Mouse (Mus musculus) intestine, embryonic 14.5 days (tissue): ENCODE results near the gene Tnfsf13. TPM values are rescaled to one million over a fixed set of nuclear protein-coding genes. Genes with fewer than 3 reads are reported as not detected.

ENCODE experiments used
- ATAC-seq: fragments of 200-750 bp; cut with Nextera tagmentation; replicated peaks from 2 replicates; pipeline ENCODE4 v1.8.0; 2017; ENCODE audit warnings: low read depth, moderate number of reproducible peaks, moderate TSS enrichment, moderate library complexity; ENCODE audit not compliant: low FRiP score, low TSS enrichment
- DNase-seq: peaks from one replicate; pipeline ENCODE4 v3.0.0-alpha.2; 2018; ENCODE audit warnings: low spot score
- H3K27ac ChIP-seq: fragments of 300-500 bp; sonication (generic); 2 replicates; pipeline ENCODE4 v1.5.1; 2014; ENCODE audit warnings: low read depth, mild to moderate bottlenecking, control low read depth
- H3K27me3 ChIP-seq: fragments of 300-500 bp; sonication (generic); replicated peaks from 2 replicates; pipeline ENCODE4 v1.6.1; 2014; ENCODE audit warnings: low read length, control low read depth; ENCODE audit not compliant: control insufficient read depth, insufficient read depth
- H3K36me3 ChIP-seq: fragments of 300-500 bp; sonication (generic); 2 replicates; pipeline ENCODE4 v1.6.1; 2014; ENCODE audit warnings: low read length, control low read depth; ENCODE audit not compliant: control insufficient read depth, insufficient read depth
- H3K4me1 ChIP-seq: fragments of 300-500 bp; sonication (generic); replicated peaks from 2 replicates; pipeline ENCODE4 v1.6.1; 2014; ENCODE audit warnings: low read length, control low read depth, mixed read lengths; ENCODE audit not compliant: control insufficient read depth, insufficient read depth
- H3K4me2 ChIP-seq: fragments of 300-500 bp; sonication (generic); 2 replicates; pipeline ENCODE4 v1.6.1; 2014; ENCODE audit warnings: low read length
- H3K4me3 ChIP-seq: fragments of 300-500 bp; sonication (generic); 2 replicates; pipeline ENCODE4 v1.5.1; 2014; ENCODE audit warnings: low read depth, low read length, control low read depth, mixed read lengths
- H3K9ac ChIP-seq: fragments of 300-500 bp; sonication (generic); 2 replicates; pipeline ENCODE4 v1.6.1; 2014; ENCODE audit warnings: mild to moderate bottlenecking, low read length
- H3K9me3 ChIP-seq: fragments of 300-500 bp; sonication (generic); 2 replicates; pipeline ENCODE4 v1.6.1; 2016; ENCODE audit warnings: low read length, control low read depth; ENCODE audit not compliant: control insufficient read depth
- WGBS: fragments of 180-500 bp; shearing (Covaris S2); extraction: QIAGEN DNeasy Blood & Tissue Kit; methylation state at CpG from one replicate; pipeline ENCODE4 v1.1.7; 2014; 5-methylcytosine and 5-hydroxymethylcytosine counted together
- microRNA counts: library from miRNA; unstranded; fragments of <30 nt; microRNA quantifications from one replicate; lab custom pipeline; 2016
- microRNA-seq: library from miRNA; unstranded; fragments of <30 nt; microRNA quantifications from one replicate; pipeline ENCODE4, GENCODE M21; 2016
- polyA plus RNA-seq: library from polyadenylated mRNA; unstranded; fragments of >200 nt; fragmentation: Nextera tagmentation; extraction: Ambion mirVana; gene quantifications from 2 replicates; pipeline ENCODE4 v1.2.1, GENCODE M21; 2014

Gene Tnfsf13
- polyA plus RNA-seq, 1 experiment from 2014 or later: not detected

DNA sequence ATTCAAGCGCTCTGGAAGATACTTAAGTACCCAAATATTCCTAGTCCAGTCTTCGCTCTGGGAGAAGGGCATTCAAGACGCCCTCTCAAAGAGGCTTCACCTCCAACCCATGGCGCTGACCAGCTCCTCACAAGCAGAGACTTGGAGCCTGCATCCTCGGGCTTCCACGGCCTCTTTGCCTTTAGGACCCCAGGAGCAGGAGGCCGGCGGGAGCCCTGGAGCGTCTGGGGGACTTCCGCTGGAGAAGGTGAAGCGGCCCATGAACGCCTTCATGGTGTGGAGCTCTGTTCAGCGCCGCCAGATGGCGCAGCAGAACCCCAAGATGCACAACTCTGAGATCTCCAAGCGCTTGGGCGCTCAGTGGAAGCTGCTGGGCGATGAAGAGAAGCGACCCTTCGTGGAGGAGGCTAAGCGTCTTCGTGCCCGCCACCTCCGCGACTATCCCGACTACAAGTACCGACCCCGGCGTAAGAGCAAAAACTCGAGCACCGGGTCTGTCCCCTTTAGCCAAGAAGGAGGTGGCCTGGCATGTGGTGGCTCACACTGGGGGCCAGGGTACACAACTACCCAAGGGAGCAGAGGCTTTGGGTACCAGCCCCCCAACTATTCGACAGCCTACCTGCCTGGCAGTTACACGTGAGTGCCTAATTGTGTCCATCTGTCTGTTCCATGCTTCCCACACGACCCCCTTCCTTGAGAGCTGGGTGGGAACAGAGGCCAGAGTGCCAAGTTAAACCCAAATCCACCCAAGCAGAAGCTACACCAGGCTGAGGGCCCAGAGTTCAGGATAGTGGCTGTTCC is 30.1 kb downstream of the Tnfsf13 start, which contains the start of gene Sox15:
Gene Sox15, plus strand, starts transcription at position 51 of the 801 bp plus-strand sequence.
- H3K9me3 ChIP-seq: no peaks in the 10 kb centered on the region
- no peak within 1 kb of the TSS for H3K4me2 ChIP-seq
- ATAC-seq (peak; percentile 71), DNase-seq (peak; percentile 86)
- peaks cover 83% of the 10 kb centered on the region for H3K36me3 ChIP-seq
- H3K9ac ChIP-seq: no peak within 1 kb of the TSS
- peak within 1 kb of the TSS; percentile 22; the same call in 1 of the 2 replicates for H3K27ac ChIP-seq
- H3K4me1 ChIP-seq: peaks cover 6% of the 10 kb centered on the region; the same call in 1 of the 2 replicates
- H3K4me3 ChIP-seq: no peak within 1 kb of the TSS
- H3K27me3 ChIP-seq: no peaks in the 10 kb centered on the region
- WGBS: 24% methylated on average over 34 of the region's 34 CpGs

GRCm38 (mm10) chr11:69654760-69655159 is 30.8 kb downstream of the Tnfsf13 start:
- H3K36me3 ChIP-seq: peaks cover 84% of the 10 kb centered on the region
- no peak overlapping the region for H3K4me2 ChIP-seq
- H3K4me3 ChIP-seq: no peak overlapping the region
- H3K27ac ChIP-seq: peak overlapping the region; percentile 22; the same call in 1 of the 2 replicates
- H3K27me3 ChIP-seq: no peaks in the 10 kb centered on the region
- no peak for ATAC-seq
- H3K9ac ChIP-seq: no peak overlapping the region
- H3K9me3 ChIP-seq: no peaks in the 10 kb centered on the region
- peaks cover 6% of the 10 kb centered on the region; the same call in 1 of the 2 replicates for H3K4me1 ChIP-seq
- peak; percentile 57 for DNase-seq
- WGBS: 39% methylated on average over 9 of the region's 9 CpGs

GRCm38 (mm10) chr11:69653399-69653798 is 32.2 kb downstream of the Tnfsf13 start:
- WGBS: 69% methylated on average over 5 of the region's 5 CpGs
- H3K36me3 ChIP-seq: peaks cover 84% of the 10 kb centered on the region

DNA sequence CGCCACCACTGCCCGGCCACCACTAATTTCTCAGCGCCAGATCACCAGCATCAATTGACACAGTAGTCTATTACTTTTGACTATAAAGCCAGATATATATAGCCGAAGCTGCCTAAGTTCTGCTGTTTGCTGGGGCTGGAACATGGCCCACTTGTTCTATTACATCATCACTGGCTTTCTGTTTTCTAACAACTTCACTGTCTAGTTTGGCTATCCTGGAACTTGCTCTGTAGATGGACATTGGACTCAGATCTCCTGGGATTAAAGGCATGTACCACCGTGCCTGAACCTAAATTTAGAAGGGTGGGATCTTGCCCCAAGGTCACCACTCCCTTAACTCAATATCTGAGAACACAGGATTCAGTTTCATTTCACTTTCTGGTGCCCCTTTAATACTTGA is 39.7 kb downstream of the Tnfsf13 start:
- no peak for DNase-seq
- WGBS: 89% methylated on average over 5 of the region's 5 CpGs
- ATAC-seq: no peak
- Histone ChIP-seq H3K4me1 (no peaks in the 10 kb centered on the region), H3K4me2 (no peak overlapping the region), H3K27me3 (no peaks in the 10 kb centered on the region), H3K4me3 (no peak overlapping the region), H3K9me3 (no peaks in the 10 kb centered on the region), H3K9ac (no peak overlapping the region), H3K36me3 (peaks cover 96% of the 10 kb centered on the region), H3K27ac (no peak overlapping the region)

More at GRCm38 (mm10) chr11:69653399-69653798, 32.2 kb downstream of the Tnfsf13 start:
- Histone ChIP-seq H3K27ac (no peak overlapping the region), H3K9ac (no peak overlapping the region), H3K4me1 (peaks cover 6% of the 10 kb centered on the region; the same call in 1 of the 2 replicates), H3K4me2 (no peak overlapping the region), H3K4me3 (no peak overlapping the region), H3K9me3 (no peaks in the 10 kb centered on the region), H3K27me3 (no peaks in the 10 kb centered on the region)
- DNase-seq (no peak), ATAC-seq (no peak)

- Histone ChIP-seq H3K27me3 (no peaks in the 10 kb centered on the region), H3K36me3 (peaks cover 25% of the 10 kb centered on the region), H3K4me3 (no peak overlapping the region), H3K9ac (no peak overlapping the region), H3K4me2 (peak overlapping the region; percentile 84), H3K27ac (no peak overlapping the region), H3K9me3 (no peaks in the 10 kb centered on the region), H3K4me1 (peaks cover 24% of the 10 kb centered on the region)
- DNase-seq (no peak), ATAC-seq (no peak)
- 77% methylated on average over 3 of the region's 3 CpGs for WGBS
Measured at GRCm38 (mm10) chr11:69635471-69635870, 50.1 kb downstream of the Tnfsf13 start.

- Histone ChIP-seq H3K4me2 (peak overlapping the region; percentile 84), H3K4me1 (peaks cover 24% of the 10 kb centered on the region), H3K9me3 (no peaks in the 10 kb centered on the region), H3K27me3 (no peaks in the 10 kb centered on the region), H3K36me3 (peaks cover 7% of the 10 kb centered on the region; the same call in 1 of the 2 replicates), H3K9ac (peak overlapping the region; percentile 94), H3K4me3 (peak overlapping the region; percentile 88), H3K27ac (peak overlapping the region; percentile 93)
- ATAC-seq (peak; percentile 77), DNase-seq (no peak)
- WGBS: 0% methylated on average over 38 of the region's 50 CpGs
Measured at GRCm38 (mm10) chr11:69633128-69633866, 52.3 kb downstream of the Tnfsf13 start.

MicroRNAs encoded within 50 kb of the gene (microRNA counts, 519-probe panel; counts per million panel counts)
- microRNA mmu-miR-1934 (lab: Ali Mortazavi, UCI): not detected
- microRNA mmu-miR-467f (lab: Ali Mortazavi, UCI): 3,040 counts per million, percentile 35 among the panel's probes with 10 or more counts

Small RNA genes within 50 kb of the gene (microRNA-seq; reads per million reads assigned to microRNA genes)
- gene Mir1934 (4.5 reads per million, percentile 32 among the genes with 10 or more reads in this experiment), gene Mir467f (not detected)

Other genes starting within 250 kb of the Tnfsf13 start
- 0.98 and 1.9 TPM in 2 replicates for gene Dnah2, start 136.7 kb downstream of the Tnfsf13 start, polyA plus RNA-seq
- gene Efnb3, start 125.6 kb downstream of the Tnfsf13 start, polyA plus RNA-seq: 4.0 and 4.9 TPM in 2 replicates
- 26.8 and 31.8 TPM in 2 replicates for gene Wrap53, start 105.5 kb downstream of the Tnfsf13 start, polyA plus RNA-seq
- gene Trp53, start 105.4 kb downstream of the Tnfsf13 start, polyA plus RNA-seq: 176 and 192 TPM in 2 replicates
- 7.3 and 8.2 TPM in 2 replicates for gene Atp1b2, start 79.8 kb downstream of the Tnfsf13 start, polyA plus RNA-seq
- gene Shbg, start 67.9 kb downstream of the Tnfsf13 start, polyA plus RNA-seq: not detected in 2 replicates
- gene Sat2, start 63.8 kb downstream of the Tnfsf13 start, polyA plus RNA-seq: 16.8 and 18.1 TPM in 2 replicates
- gene Fxr2, start 52.8 kb downstream of the Tnfsf13 start, polyA plus RNA-seq: 22.6 and 23.0 TPM in 2 replicates
- gene Sox15, start 30.5 kb downstream of the Tnfsf13 start, polyA plus RNA-seq: 0.35 TPM in 1 of 2 replicates, not detected in the other
- 32.1 and 39.3 TPM in 2 replicates for gene Mpdu1, start 23.1 kb downstream of the Tnfsf13 start, polyA plus RNA-seq
- gene Cd68, start 19.6 kb downstream of the Tnfsf13 start, polyA plus RNA-seq: 12.4 and 16.3 TPM in 2 replicates
- 645 and 692 TPM in 2 replicates for gene Eif4a1, start 13.4 kb downstream of the Tnfsf13 start, polyA plus RNA-seq
- 79.1 and 90.8 TPM in 2 replicates for gene Senp3, start 3.7 kb downstream of the Tnfsf13 start, polyA plus RNA-seq
- gene Tnfsf12, start 10.1 kb upstream of the Tnfsf13 start, polyA plus RNA-seq: 8.0 and 9.4 TPM in 2 replicates
- gene Tnfsfm13, start 10.3 kb upstream of the Tnfsf13 start, polyA plus RNA-seq: 2.3 and 3.7 TPM in 2 replicates
- gene Polr2a, start 72.9 kb upstream of the Tnfsf13 start, polyA plus RNA-seq: 35.2 and 38.7 TPM in 2 replicates
- gene Slc35g3, start 76.2 kb upstream of the Tnfsf13 start, polyA plus RNA-seq: not detected in 2 replicates
- 2.8 and 3.3 TPM in 2 replicates for gene Zbtb4, start 80.1 kb upstream of the Tnfsf13 start, polyA plus RNA-seq
- gene Chrnb1, start 110.2 kb upstream of the Tnfsf13 start, polyA plus RNA-seq: 3.5 and 4.4 TPM in 2 replicates
- 1.1 and 1.4 TPM in 2 replicates for gene Fgf11, start 116.1 kb upstream of the Tnfsf13 start, polyA plus RNA-seq
- 16.1 and 22.9 TPM in 2 replicates for gene Tmem102, start 119.8 kb upstream of the Tnfsf13 start, polyA plus RNA-seq
- not detected in 2 replicates for gene Gm39566, start 129.5 kb upstream of the Tnfsf13 start, polyA plus RNA-seq
- not detected in 2 replicates for gene Spem2, start 132.7 kb upstream of the Tnfsf13 start, polyA plus RNA-seq
- gene Spem1, start 136.4 kb upstream of the Tnfsf13 start, polyA plus RNA-seq: 0.17 TPM in 1 of 2 replicates, not detected in the other
- 8.5 TPM in 2 replicates for gene Nlgn2, start 152.0 kb upstream of the Tnfsf13 start, polyA plus RNA-seq
- 436 and 455 TPM in 2 replicates for gene Tmem256, start 152.7 kb upstream of the Tnfsf13 start, polyA plus RNA-seq
- gene Plscr3, start 160.6 kb upstream of the Tnfsf13 start, polyA plus RNA-seq: 92.1 and 94.4 TPM in 2 replicates
- gene Tnk1, start 172.9 kb upstream of the Tnfsf13 start, polyA plus RNA-seq: 10.3 and 12.2 TPM in 2 replicates
- 0.38 TPM in 1 of 2 replicates, not detected in the other for gene Tmem95, start 192.2 kb upstream of the Tnfsf13 start, polyA plus RNA-seq
- gene Kctd11, start 195.6 kb upstream of the Tnfsf13 start, polyA plus RNA-seq: 3.5 and 4.4 TPM in 2 replicates
- 8.1 and 9.3 TPM in 2 replicates for gene Acap1, start 209.8 kb upstream of the Tnfsf13 start, polyA plus RNA-seq
- 8.8 and 10.7 TPM in 2 replicates for gene 2810408A11Rik, start 215.2 kb upstream of the Tnfsf13 start, polyA plus RNA-seq
- gene Neurl4, start 215.3 kb upstream of the Tnfsf13 start, polyA plus RNA-seq: 13.3 and 14.5 TPM in 2 replicates
- 71.2 and 72.3 TPM in 2 replicates for gene Gps2, start 228.1 kb upstream of the Tnfsf13 start, polyA plus RNA-seq
- 1,854 and 1,877 TPM in 2 replicates for gene Eif5a, start 236.2 kb upstream of the Tnfsf13 start, polyA plus RNA-seq